Mouse (Mus musculus) cerebellum, postnatal 36 days (tissue): Measurements from ENCODE around the gene Bnc1.

ENCODE experiments used
- DNase-seq, 2 experiments: peaks; one replicate each; pipeline ENCODE4 v3.0.0; 2021 to 2022; ENCODE audit warnings: mixed read lengths in 2 of 2

Bnc1 gene

DNA sequence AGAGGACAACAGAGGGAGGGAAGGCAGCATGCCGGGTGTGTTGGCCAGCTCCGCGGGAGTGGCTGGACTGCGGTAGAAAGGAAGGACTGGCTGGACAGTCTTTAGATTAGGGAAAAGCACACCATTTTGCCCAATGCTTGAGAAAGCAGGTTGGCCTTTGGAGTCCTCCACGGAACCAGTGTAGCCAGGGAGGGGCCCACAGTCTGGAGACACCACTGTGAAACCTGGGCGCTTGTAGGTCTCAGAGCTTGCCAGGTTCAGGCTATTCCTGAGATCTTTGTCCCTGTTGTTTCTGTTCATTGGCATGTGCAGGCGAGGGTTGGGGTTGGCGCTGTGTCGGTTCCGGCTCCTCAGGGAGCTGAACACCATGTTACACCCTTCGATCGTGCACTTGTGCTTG, 18.2 kb downstream of the Bnc1 start:
- DNase-seq = no peak

DNA sequence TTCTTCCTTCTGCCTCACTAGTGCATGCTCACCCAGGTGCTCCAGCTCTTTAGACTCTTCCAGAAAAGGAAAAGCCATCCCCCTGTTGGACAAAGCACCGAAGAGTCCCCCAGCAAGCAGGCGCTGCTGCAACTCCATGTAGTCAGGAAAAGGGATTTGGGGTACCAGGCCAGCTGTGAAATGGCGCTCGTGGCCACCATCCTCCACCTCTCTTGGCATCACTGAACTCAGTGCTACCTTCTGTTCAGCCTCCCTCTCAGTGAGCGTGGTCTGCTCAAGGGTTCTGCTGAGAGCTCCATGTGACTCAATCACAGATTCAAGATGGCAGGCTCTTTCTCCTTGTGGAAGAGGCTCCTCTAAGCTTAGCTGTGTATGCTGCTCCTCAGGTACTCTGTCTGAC, 18.8 kb downstream of the Bnc1 start:
- DNase-seq = no peak

DNA sequence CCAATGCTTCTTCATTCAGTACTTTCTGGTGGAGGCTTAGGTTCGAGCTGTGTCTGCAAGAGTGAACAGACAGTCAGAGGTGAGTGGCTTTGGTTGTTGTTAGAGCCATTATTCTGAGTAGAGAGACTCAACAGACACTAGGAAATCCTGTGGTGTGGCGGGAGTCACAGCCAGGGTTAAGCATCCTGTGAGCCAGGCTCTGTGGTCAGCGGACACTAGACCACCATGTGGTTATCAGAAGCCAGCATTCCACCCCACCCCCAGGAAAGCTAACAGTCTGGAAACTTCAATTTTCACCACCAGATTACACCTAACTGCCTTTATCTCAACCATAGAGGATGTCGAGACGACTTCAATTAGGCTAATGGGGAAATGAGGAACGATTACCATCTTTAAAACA, 23.1 kb downstream of the Bnc1 start:
- DNase-seq = no peak

DNA sequence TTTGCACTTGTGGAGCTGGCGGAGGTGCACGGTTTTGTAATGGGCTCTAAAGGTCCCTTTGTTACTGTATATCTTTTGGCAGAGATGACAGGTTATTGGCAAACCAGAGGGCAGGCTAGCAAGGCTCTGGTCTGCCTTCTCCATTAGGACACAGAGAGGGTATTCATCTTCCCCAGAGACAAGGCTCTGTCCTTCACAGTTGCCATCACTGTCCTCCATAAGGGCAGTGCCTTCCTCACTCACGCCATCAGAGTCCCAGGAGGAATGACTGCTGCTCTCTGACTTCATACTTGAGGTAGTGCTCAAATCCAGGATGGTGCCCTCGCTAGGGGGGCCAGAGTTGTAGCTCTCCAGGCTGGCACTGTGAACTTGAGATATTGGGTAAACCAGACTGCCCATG, 23.6 kb downstream of the Bnc1 start:
- DNase-seq = no peak

DNA sequence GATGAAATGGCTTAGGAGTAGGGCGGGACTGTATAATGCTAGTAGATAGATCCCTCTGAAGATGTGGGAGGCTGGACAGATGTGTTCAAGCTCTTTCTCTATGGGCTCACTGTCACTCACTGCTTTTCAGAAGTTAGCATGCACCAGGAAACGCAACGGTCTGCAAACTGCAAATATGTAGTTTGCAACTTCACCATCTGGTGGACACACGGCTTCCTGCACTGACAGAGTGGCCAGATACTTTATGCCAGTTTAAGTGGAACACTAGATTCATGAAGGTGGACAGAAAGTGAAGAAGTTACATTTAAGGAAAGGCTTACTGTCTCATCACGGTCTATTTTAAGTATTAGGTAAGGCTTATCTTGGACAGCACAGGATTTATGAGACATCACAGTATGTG, 25.9 kb downstream of the Bnc1 start:
- DNase-seq = no peak

DNA sequence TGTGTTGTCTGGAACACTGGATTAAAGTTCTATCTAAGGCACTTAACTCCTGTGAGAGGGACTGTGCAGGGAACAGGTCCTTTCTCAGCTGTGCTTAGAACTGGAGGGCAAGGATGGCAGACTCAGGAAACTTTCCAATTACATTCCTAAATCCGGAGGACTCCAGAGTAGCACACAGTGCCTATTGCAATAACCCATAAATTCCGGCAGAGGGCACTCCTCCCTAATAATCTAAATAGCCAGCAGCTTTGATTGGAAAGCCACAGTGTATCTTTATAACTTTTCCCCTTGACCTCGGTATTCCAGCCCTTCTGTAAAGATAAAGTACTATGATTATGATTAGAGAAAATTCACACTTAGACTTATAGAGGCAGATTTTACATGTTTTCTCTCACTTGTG, 32.4 kb downstream of the Bnc1 start:
- peak; percentile 9 to 20 for DNase-seq

DNA sequence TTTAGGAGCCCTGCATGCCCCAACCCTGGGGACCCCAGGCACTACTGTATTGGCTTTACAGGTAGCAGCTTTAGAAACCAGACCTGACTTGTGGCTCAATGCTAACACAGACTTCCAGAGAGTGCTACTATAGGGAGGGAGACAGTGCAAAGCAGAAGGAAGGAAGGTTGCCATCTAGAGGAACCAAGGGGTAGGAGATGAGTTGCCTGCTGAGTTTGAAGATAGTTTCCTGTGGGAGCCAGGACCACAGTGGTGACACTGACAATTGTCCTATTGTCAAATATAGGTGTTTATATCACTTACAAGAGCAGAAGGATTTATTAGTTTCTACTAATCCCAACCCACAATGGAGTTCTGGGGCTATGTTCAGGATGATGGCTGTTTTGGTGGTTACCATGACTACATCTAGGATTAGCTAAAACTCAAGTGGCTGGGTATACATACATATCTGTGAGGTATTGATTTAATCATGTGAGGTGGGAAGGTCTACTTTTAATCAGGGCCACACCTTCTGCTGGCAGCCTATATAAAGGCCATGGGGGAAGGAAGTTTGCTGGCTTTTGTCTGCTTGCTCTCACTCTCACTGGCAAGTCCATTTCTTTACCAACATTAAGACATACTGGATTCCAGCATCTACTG, 37.8 kb downstream of the Bnc1 start:
- DNase-seq = no peak

DNA sequence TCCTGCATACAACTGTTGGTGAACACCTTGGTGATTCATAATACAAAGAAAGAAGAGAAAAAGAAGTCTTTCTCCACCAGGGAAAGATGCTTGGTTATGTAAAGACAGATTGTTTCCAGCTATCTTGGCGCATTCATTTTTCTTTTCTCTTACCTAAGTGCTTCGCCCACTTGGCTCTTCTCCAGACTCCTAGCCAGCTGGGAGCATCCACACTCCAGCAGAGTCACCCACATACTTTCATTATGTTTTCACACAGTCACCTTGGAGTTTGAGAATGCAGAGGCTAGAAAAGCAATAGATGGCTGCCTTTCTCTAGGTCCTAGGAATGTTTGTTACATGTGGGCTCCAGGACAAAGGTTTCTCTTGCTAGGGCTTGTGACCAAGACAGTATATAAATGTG, 41.6 kb downstream of the Bnc1 start:
- DNase-seq = no peak

DNA sequence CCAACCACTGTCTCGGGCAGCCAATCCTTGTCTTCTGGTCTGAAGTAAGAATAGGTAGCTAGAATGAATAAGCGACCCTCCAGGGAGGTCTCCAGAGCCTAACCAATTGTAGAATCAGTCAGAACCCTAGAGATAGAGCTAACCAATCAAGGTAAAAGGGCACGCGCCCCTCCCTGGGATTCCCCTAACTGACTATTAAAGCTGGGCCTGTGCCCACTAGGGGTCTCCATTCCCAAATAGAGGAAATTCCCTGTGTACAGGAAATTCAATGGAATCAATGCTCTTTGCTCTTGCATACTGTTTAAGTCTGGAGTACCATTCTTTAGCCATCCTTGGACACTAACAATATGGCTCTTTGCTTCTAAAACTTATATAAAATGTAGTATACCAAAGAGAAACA, 46.7 kb downstream of the Bnc1 start:
- DNase-seq = no peak

DNA sequence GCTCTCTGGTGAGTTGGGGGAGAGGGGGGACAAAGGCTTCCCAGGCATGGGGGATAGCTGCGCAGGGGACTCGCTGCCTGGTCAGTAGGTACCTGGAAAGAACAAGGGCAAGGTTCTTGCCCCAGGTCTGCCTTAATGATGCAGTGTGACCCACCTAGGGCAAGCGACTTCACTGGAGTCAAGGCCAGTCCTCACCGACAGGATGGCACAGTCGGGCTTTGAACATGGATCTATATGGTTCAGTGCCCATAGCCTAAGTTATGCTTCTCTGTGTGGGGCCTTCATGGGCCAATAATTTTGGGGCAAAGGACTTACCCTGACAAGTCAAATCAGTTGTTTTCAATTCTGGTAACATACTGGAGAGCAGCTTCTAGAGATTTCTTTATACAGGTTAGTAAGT, 57.3 kb downstream of the Bnc1 start:
- DNase-seq = no peak

DNA sequence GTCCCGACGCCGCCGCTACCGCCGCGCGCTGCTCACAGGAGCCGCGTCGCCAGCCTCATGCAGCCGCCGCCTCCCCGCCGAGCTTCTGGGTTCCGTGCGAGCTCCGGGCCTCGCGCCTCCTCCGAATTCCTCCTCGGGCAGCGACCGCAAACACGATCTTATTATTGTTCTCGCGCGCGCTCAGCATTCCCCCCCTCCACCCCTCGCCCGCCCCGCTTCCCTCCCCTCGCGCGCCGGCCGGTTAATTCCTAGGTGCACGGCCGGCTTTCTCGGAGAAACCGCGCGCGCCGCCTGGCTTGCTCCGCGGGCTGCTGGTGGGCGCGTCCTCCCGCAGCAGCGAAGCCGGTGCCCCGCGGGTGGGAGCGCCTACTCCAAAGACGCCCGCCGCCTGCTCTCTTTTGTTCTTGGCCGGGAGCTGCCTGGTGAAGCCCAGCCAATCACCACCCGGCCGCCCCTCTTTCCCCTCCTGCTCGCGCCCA, 57.8 kb downstream of the Bnc1 start, which contains the start of gene Hdgfl3:
Gene Hdgfl3, minus strand, starts transcription at position 207 of the 479 bp plus-strand sequence.
- DNase-seq = peak; percentile 78 to 84

DNA sequence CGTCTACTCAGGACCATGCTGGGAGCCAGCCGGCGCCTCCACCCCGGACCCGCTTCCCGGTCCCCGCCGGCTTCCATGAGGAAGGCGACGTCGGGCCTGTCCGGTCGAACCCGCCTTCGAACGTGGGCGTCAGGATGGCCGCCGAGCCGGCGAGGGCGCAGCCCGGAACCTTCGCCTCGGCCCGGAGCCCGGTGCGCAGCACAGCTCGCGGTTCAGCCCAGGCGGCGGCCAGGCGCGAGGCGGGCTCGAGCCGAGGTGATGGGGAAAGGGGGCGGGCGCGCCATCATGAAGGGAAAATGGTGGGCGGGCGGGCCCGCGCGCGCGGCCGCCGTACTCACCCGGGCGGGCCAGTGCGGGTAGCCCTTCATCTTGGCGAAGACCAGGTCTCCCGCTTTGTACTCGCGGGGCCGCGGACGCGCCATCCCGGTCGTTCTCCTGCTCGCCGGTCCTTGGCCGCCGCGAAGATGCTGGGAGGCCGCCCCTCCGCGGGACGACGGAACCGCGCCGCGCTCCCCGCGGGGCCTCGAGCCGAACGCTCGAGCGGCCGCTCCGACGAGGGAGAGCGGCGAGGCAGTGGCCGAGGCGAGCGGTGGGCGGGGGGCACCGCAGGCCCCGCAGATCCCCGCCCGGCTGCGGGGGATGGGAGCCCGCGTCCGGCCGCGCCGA, 58.4 kb downstream of the Bnc1 start:
- peak; percentile 62 to 65 for DNase-seq

DNA sequence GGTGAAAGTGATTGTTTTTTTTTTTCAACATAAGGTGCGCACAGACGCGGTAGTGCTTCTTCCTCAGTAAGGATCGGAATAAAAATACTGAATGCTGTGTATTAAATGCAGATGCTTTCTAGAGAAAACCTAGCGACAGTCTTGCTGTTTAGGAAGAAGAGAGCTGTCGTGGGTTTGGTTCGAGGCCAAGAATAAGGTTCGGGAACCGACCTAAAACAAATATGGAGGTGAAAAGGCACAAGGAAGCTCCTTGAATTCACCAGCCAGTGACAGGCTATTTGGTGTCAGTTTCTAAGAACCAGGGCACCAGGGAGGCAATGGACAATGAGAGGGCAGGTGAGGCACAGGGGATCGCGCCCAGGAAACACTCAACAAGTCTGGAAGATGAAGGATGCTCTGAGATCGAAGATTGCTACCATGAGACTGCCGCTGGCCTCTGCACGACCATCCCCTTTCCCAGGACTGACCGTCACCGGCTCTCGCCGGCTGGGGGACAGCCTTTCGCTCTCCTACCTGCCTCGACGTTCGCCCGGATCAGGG, 59.0 kb downstream of the Bnc1 start:
- DNase-seq = peak in 1 of 2 experiments; percentile 7

DNA sequence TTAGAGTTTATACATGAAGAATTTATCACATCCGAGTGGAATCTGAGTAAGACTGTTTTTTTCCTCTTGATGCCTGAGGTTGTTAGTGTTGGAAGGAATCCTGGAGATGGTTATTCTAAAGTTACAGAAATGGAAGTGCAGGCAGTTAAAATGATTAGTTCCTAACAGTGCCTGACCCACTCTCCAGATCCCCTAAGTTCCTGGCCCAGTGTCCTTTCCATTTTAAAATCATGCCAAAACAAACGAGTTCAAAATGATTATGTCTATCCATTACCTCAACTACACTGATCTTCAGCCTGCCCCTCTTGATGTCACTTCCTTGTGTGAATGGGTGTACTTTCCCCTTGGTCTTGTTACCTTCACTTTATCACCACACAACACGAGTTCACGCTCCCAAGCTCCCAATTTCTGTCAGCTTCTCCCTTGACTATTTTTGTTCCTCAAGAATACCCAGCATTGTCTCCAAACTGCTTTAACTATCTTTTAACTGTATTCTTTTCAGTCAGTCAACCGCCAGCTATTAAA, 59.5 kb downstream of the Bnc1 start:
- no peak for DNase-seq

DNA sequence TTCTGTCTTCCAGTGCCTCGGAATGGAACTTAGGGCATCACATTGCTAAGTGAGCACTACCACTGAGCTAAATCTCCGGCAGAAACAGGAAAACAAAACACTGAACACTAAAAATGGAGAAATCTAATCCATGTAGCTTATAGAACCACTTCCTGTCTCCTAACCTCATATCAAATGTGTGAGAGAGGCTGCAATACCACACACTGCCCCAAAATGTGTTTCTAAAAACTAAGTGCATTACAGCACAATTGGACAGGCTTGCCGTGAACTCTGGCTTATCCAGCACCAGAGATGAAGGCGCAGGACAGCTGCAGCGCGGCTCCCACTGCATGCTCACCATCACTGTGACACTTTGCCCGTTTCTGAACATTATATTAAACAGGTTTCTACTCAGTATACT, 63.1 kb downstream of the Bnc1 start:
- no peak for DNase-seq

DNA sequence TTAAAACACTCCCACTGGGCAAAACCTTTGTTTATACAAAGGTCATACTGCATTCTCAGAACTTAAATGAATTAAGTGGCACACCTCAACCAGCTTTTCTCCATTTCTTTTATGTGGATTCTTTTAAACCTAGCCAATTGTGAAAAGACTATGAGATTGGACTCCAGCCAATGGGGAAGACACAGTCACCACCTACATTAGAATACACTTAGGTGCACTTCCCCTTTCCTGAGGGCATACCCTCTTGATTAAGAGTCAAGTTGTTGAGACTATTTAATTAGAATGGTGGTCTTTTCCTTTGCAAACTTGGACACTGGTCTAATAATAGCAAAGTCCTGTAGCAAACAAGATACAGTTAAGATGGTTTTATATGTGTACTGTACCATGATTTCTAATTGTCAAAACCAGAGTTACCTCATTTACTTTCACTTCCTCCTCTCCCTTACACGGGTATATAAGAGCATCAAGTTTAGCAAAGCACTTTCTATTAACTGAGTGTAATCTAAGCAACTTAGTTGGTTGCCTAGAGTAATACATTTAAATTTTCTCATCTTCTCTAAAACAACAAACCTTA, 70.6 kb downstream of the Bnc1 start:
- DNase-seq = no peak

DNA sequence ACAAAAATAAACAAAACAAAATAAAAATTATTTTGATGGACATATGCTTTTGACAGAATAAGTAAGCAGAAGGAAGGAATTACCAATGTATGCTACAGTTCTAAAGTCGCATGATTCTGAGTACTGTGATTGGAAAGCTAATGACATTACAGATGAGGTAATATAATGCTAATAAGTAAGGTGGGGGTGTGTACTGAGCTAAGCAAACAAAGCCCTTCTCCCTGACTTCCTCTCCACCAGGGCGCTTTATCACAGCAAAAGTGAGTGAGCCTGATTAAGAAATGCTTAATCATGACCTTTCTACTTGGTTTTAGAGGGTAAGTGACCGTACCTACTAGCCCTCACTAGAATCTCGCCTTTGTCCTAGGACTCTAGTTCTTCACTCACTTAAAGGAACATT, 71.8 kb downstream of the Bnc1 start:
- no peak for DNase-seq

DNA sequence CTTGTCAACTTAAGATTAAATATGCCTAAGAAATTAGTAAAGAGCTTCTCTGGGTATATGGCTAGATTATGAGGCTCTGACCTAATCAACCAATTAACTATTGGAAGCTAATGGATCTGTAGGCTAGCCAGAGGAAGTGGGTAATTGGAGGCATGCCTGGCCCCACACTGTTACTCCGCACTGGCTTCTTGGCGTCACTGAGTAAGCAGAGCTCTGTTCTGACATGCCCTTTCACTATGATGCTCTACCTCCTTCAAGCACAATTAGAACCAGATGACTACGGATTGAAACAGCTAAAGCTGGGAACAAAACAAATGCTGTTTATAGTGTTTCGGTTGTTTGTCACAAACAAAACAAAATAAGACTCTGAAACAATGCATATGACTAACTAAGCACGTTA, 73.8 kb downstream of the Bnc1 start:
- peak in 1 of 2 experiments; percentile 18 for DNase-seq
